Mouse (Mus musculus) heart, postnatal 10 days (tissue): Measurements from ENCODE around the gene Islr2. TPM values are rescaled to one million over a fixed set of nuclear protein-coding genes. Genes with fewer than 3 reads are reported as not detected.

Experiments used
- DNase-seq, 2 experiments: peaks; one replicate each; pipeline ENCODE4 v3.0.0; 2021
- intact Hi-C: fragments of 180-260 bp; cut with DNase I; formaldehyde crosslinking; loops from one replicate; pipeline ENCODE4 v1.15.1; 2025
- microRNA-seq, 2 experiments: library from miRNA; unstranded; fragments of <30 nt; microRNA quantifications; one replicate each; pipeline ENCODE4 v1.2.0; 2022
- total RNA-seq, 2 experiments: library from RNA; stranded (reverse); gene quantifications; 2 replicates each; pipeline ENCODE4 v1.2.3; 2021

Gene Islr2
- total RNA-seq, 2 experiments from 2014 or later, result 2.5 to 4.5 TPM

GRCm38 (mm10) chr9:58158541-58159311 is 45.4 kb downstream of the Islr2 start:
- DNase-seq, result peak; percentile 74 to 76
- intact Hi-C loops, result no loop called here

GRCm38 (mm10) chr9:58157838-58158237 is 46.3 kb downstream of the Islr2 start:
- peak in 1 of 2 experiments; percentile 24 for DNase-seq
- intact Hi-C loops, result no loop called here

GRCm38 (mm10) chr9:58156819-58157560 is 47.1 kb downstream of the Islr2 start:
- intact Hi-C loops, result no loop called here
- no peak for DNase-seq

- intact Hi-C loops, result no loop called here
- peak; percentile 75 to 77 for DNase-seq
Measured at GRCm38 (mm10) chr9:58155366-58155765, 48.8 kb downstream of the Islr2 start.

GRCm38 (mm10) chr9:58153095-58153494 is 51.0 kb downstream of the Islr2 start:
- peak in 1 of 2 experiments; percentile 34 for DNase-seq
- intact Hi-C loops, result no loop called here

- DNase-seq, result no peak
- intact Hi-C loops, result loop anchor here (2.0 kb wide), 1 partner anchor 112 kb away; no protein-coding TSS in a partner anchor
Measured at GRCm38 (mm10) chr9:58150733-58151361, 53.3 kb downstream of the Islr2 start.

GRCm38 (mm10) chr9:58148806-58149205 is 55.3 kb downstream of the Islr2 start:
- intact Hi-C loops, result no loop called here
- no peak for DNase-seq

Small RNA genes lying within 50 kb of the gene (microRNA-seq; reads per million reads assigned to microRNA genes)
- 0 reads per million in 2 experiments for gene Mir6385

Other genes with a start within 250 kb of the Islr2 start
- under 1 TPM; 0.35 to 0.50 TPM for gene Cyp11a1, start 197.9 kb downstream of the Islr2 start, total RNA-seq
- under 1 TPM; 0.12 to 0.20 TPM for gene Stra6, start 140.5 kb downstream of the Islr2 start, total RNA-seq
- not detected for gene Ccdc33, start 85.5 kb downstream of the Islr2 start, total RNA-seq
- gene Islr, start within 50 bp of the Islr2 start, total RNA-seq, result 10 to 100 TPM; 52.4 to 54.4 TPM
- 10 to 100 TPM; 12.4 to 13.0 TPM for gene Pml, start 45.5 kb upstream of the Islr2 start, total RNA-seq
- gene Stoml1, start 48.8 kb upstream of the Islr2 start, total RNA-seq, result 10 to 100 TPM; 15.5 to 15.6 TPM
- gene Loxl1, start 108.9 kb upstream of the Islr2 start, total RNA-seq, result 10 to 100 TPM; 83.7 to 86.7 TPM
- not detected for gene Tbc1d21, start 166.1 kb upstream of the Islr2 start, total RNA-seq